Mouse (Mus musculus) kidney, embryonic 14.5 days (tissue): Measurements from ENCODE around the gene Anks1b. TPM values are rescaled to one million over a fixed set of nuclear protein-coding genes. Genes with fewer than 3 reads are reported as not detected.

Experiments
- polyA plus RNA-seq: library from polyadenylated mRNA; unstranded; fragments of >200 nt; fragmentation: Nextera tagmentation; extraction: Ambion mirVana; gene quantifications from 2 replicates; pipeline ENCODE4 v1.2.1, GENCODE M21; 2014

The Anks1b gene
- polyA plus RNA-seq, 1 experiment from 2014 or later: 4.4 TPM

Other genes with a start within 250 kb of the Anks1b start
- 9.2 and 16.0 TPM in 2 replicates for gene Scyl2, start 187.2 kb upstream of the Anks1b start, polyA plus RNA-seq
- 36.3 and 48.7 TPM in 2 replicates for gene Actr6, start 141.2 kb upstream of the Anks1b start, polyA plus RNA-seq
- 22.9 and 38.0 TPM in 2 replicates for gene Uhrf1bp1l, start 128.5 kb upstream of the Anks1b start, polyA plus RNA-seq